Comparison of ENCODE assay signal across 8 mouse cellular contexts in genomic region chr9:63791275-63791674, GRCm38 (mm10). TPM values are rescaled to one million over a fixed set of nuclear protein-coding genes. Genes with fewer than 3 reads are reported as not detected.
DNase-seq lines count a peak whose midpoint lies in the region; ATAC-seq lines count a peak whose summit lies in the region.
"Had no signal": no experiment of that assay in that cellular context is flagged by ENCODE, and none has a peak within 500 bp of the region (broad histone marks: within the 10 kb centered on the region; RNA-seq: fewer than 3 reads in every experiment).

No protein-coding gene starts in this region.

- H3K4me2 ChIP-seq in heart, embryonic 13.5 days: peak overlapping the region; percentile 6; the same call in 1 of the 2 replicates

- H3K9me3 ChIP-seq in heart, embryonic 13.5 days: no peaks in the 10 kb centered on the region

- no peak overlapping the region for H3K9ac ChIP-seq in heart, embryonic 13.5 days

- H3K4me1 ChIP-seq in heart, embryonic 13.5 days: peaks cover 78% of the 10 kb centered on the region

- H3K36me3 ChIP-seq in heart, embryonic 13.5 days: no peaks in the 10 kb centered on the region

- H3K27me3 ChIP-seq in heart, embryonic 13.5 days (replicated peaks): 0 out of 2 replicates have a peak, but pooled peaks cover 4% of the 10 kb centered on the region

- H3K27ac ChIP-seq in heart, embryonic 13.5 days (replicated peaks): peak overlapping the region; percentile 53

- DNase-seq in 3134 (ENCODE audit: extremely low read depth, insufficient read length, low spot score) (peak; percentile 74), 416B (ENCODE audit: low read depth) (peak; percentile 36)
- DNase-seq in kidney, postnatal 14 days: peak; percentile 82
- no peak for DNase-seq in retina, embryonic 14.5 days (ENCODE audit: low spot score)
- no peak for DNase-seq in left cerebral cortex, adult 18-20 months (ENCODE audit: low spot score in 2 of 2)
- DNase-seq: thymus, adult 18-20 months had no signal

- no peak overlapping the region for H3K4me3 ChIP-seq in heart, embryonic 13.5 days

- ATAC-seq in heart, embryonic 13.5 days (ENCODE audit: extremely low read depth, insufficient number of reproducible peaks, low FRiP score, low TSS enrichment): no peak
- no peak for ATAC-seq in frontal cortex, adult (ENCODE audit: low TSS enrichment)

- 15% methylated on average over 6 of the region's 6 CpGs for WGBS in heart, embryonic 13.5 days

RNA-seq across cellular contexts. Expression of gene Smad3, which starts 33.5 kb away (rescaled TPM):
- polyA plus RNA-seq in heart, embryonic 13.5 days (2015; fragmentation: Nextera tagmentation; extraction: Ambion mirVana): 11.3 and 11.9 TPM in 2 replicates
- total RNA-seq in left cerebral cortex, adult 18-20 months (2021): 10 to 100 TPM; 58.2 to 70.2 TPM

Comparison
In these comparisons a context has a peak if more than half of its experiments do, and no peak if none do; other contexts are left out.
1. DNase-seq: peak in 3134 (single experiment), 416B (single experiment) and kidney, postnatal 14 days (single experiment); none in retina, embryonic 14.5 days (single experiment) and left cerebral cortex, adult 18-20 months (0 of 2).